Mouse (Mus musculus) hindbrain, embryonic 14.5 days (tissue): ENCODE results near the gene Tmem19. TPM values are rescaled to one million over a fixed set of nuclear protein-coding genes. Genes with fewer than 3 reads are reported as not detected.
A peak's percentile ranks its signal among the peaks of the same experiment; 100 is the strongest.

Source experiments
- ATAC-seq: fragments of 200-750 bp; cut with Nextera tagmentation; 2 replicates; pipeline ENCODE4 v1.8.0; 2017; ENCODE audit warnings: moderate number of reproducible peaks, mild to moderate bottlenecking, moderate TSS enrichment, moderate library complexity; ENCODE audit not compliant: low FRiP score
- DNase-seq: peaks from one replicate; pipeline ENCODE4 v3.0.0-alpha.2; 2015; ENCODE audit warnings: low spot score
- H3K27ac ChIP-seq: fragments of 300-500 bp; sonication (generic); 2 replicates; pipeline ENCODE4 v1.5.1; 2014; ENCODE audit warnings: mild to moderate bottlenecking, moderate library complexity
- H3K27me3 ChIP-seq: fragments of 300-500 bp; sonication (generic); 2 replicates; pipeline ENCODE4 v1.6.1; 2014; ENCODE audit warnings: mild to moderate bottlenecking, low read length, mixed read lengths; ENCODE audit not compliant: control insufficient read depth, insufficient read depth
- H3K36me3 ChIP-seq: fragments of 300-500 bp; sonication (generic); replicated peaks from 2 replicates; pipeline ENCODE4 v1.6.1; 2014; ENCODE audit not compliant: control insufficient read depth, insufficient read depth
- H3K4me1 ChIP-seq: fragments of 300-500 bp; sonication (generic); replicated peaks from 2 replicates; pipeline ENCODE4 v1.6.1; 2014; ENCODE audit warnings: antibody characterized with exemption, low read length, mixed read lengths; ENCODE audit not compliant: control insufficient read depth, insufficient read depth
- H3K4me2 ChIP-seq: fragments of 300-500 bp; sonication (generic); replicated peaks from 2 replicates; pipeline ENCODE4 v1.6.1; 2014; ENCODE audit warnings: mild to moderate bottlenecking, moderate library complexity
- H3K4me3 ChIP-seq: fragments of 300-500 bp; sonication (generic); replicated peaks from 2 replicates; pipeline ENCODE4 v1.5.1; 2014; ENCODE audit warnings: mild to moderate bottlenecking, low read length
- H3K9ac ChIP-seq: fragments of 300-500 bp; sonication (generic); 2 replicates; pipeline ENCODE4 v1.6.1; 2014
- H3K9me3 ChIP-seq: fragments of 300-500 bp; sonication (generic); 2 replicates; pipeline ENCODE4 v1.6.1; 2016; ENCODE audit warnings: low read length; ENCODE audit not compliant: control insufficient read depth
- WGBS: fragments of 180-500 bp; shearing (Covaris S2); extraction: QIAGEN DNeasy Blood & Tissue Kit; methylation state at CpG from one replicate; pipeline ENCODE4 v1.1.7; 2014; 5-methylcytosine and 5-hydroxymethylcytosine counted together
- polyA plus RNA-seq: library from polyadenylated mRNA; unstranded; fragments of >200 nt; fragmentation: Nextera tagmentation; extraction: Ambion mirVana; gene quantifications from 2 replicates; pipeline ENCODE4 v1.2.1, GENCODE M21; 2014

Gene Tmem19
- polyA plus RNA-seq, 1 experiment from 2014 or later, result 42.0 TPM

GRCm38 (mm10) chr10:115382846-115383643 lies 20.7 kb upstream of the Tmem19 start:
- Histone ChIP-seq H3K4me2 (peak overlapping the region; percentile 78), H3K36me3 (no peaks in the 10 kb centered on the region), H3K27me3 (no peaks in the 10 kb centered on the region), H3K9ac (peak overlapping the region; percentile 88), H3K27ac (peak overlapping the region; percentile 99), H3K9me3 (no peaks in the 10 kb centered on the region), H3K4me1 (peaks cover 27% of the 10 kb centered on the region), H3K4me3 (peak overlapping the region; percentile 89)
- DNase-seq (no peak), ATAC-seq (no peak)
- 8% methylated on average over 12 of the region's 12 CpGs for WGBS

GRCm38 (mm10) chr10:115381506-115382084 lies 19.3 kb upstream of the Tmem19 start:
- no peak overlapping the region for H3K9ac ChIP-seq
- no peak overlapping the region for H3K27ac ChIP-seq
- ATAC-seq (no peak), DNase-seq (no peak)
- peaks cover 15% of the 10 kb centered on the region for H3K4me1 ChIP-seq
- WGBS, result 79% methylated on average over 2 of the region's 2 CpGs
- H3K9me3 ChIP-seq, result no peaks in the 10 kb centered on the region
- H3K4me3 ChIP-seq, result no peak overlapping the region
- no peaks in the 10 kb centered on the region for H3K27me3 ChIP-seq
- H3K4me2 ChIP-seq, result no peak overlapping the region; the same call in 1 of the 2 replicates
- no peaks in the 10 kb centered on the region for H3K36me3 ChIP-seq

GRCm38 (mm10) chr10:115363151-115363550 lies 850 bp upstream of the Tmem19 start:
- Histone ChIP-seq H3K4me2 (peak overlapping the region; percentile 88), H3K9me3 (no peaks in the 10 kb centered on the region), H3K9ac (no peak overlapping the region), H3K4me1 (peaks cover 23% of the 10 kb centered on the region; the same call in 1 of the 2 replicates), H3K27ac (no peak overlapping the region), H3K27me3 (no peaks in the 10 kb centered on the region), H3K4me3 (peak overlapping the region; percentile 58), H3K36me3 (peaks cover 9% of the 10 kb centered on the region; the same call in 1 of the 2 replicates)
- 88% methylated on average over 4 of the region's 4 CpGs for WGBS
- DNase-seq (no peak), ATAC-seq (no peak)

GRCm38 (mm10) chr10:115362623-115362964 lies 293 bp upstream of the Tmem19 start:
- peak overlapping the region; percentile 75 for H3K9ac ChIP-seq
- no peaks in the 10 kb centered on the region for H3K27me3 ChIP-seq
- peak; percentile 26 for DNase-seq
- peak overlapping the region; percentile 58 for H3K4me3 ChIP-seq
- peak overlapping the region; percentile 90 for H3K27ac ChIP-seq
- H3K4me1 ChIP-seq, result peaks cover 23% of the 10 kb centered on the region; the same call in 1 of the 2 replicates
- H3K36me3 ChIP-seq, result peaks cover 12% of the 10 kb centered on the region; the same call in 1 of the 2 replicates
- H3K4me2 ChIP-seq, result peak overlapping the region; percentile 88
- no peaks in the 10 kb centered on the region for H3K9me3 ChIP-seq
- ATAC-seq, result no peak; the same call in 1 of the 2 replicates
- 7% methylated on average over 9 of the region's 9 CpGs for WGBS

- Histone ChIP-seq H3K4me1 (peaks cover 23% of the 10 kb centered on the region; the same call in 1 of the 2 replicates), H3K9ac (no peak overlapping the region), H3K36me3 (peaks cover 31% of the 10 kb centered on the region), H3K9me3 (no peaks in the 10 kb centered on the region), H3K4me2 (no peak overlapping the region), H3K27ac (no peak overlapping the region), H3K27me3 (no peaks in the 10 kb centered on the region), H3K4me3 (no peak overlapping the region)
- WGBS, result 92% methylated on average over 7 of the region's 7 CpGs
- DNase-seq (no peak), ATAC-seq (no peak)
Measured at GRCm38 (mm10) chr10:115359066-115359465, 3.2 kb downstream of the Tmem19 start.

DNA sequence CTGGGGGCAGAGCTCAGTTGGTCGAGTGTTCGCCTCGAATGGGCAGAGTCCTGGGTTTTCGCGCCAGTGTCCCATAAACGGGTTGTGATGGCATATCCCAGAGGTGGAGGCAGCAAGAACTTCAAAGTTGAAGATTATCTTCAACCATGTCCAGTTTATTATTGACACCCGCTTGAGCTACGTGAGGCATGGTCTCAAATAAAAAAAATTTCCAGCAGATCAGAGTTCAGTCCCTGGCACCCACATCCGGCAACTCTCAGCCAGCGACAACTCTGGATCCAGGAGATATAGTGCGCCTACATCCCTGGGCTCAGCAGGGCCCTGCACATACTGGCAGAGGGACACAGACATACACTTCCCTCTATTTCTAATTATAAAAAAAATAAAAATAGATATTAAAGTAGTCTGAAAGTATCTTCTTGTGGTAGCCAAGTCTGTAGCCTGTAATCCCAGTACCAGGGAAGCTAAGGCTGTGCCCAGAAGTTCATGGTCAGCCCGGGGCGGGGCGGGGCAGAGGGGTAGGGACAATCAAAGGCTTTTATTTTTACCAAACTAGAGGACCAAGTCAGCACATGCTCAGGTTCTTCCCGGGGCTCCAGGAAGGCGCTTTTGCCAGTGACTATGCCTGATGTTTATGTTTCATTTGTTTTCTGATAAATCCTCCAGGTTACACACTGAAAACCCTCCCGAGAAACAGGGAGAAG lies 3.9 kb downstream of the Tmem19 start:
- H3K4me3 ChIP-seq, result no peak overlapping the region
- no peaks in the 10 kb centered on the region for H3K9me3 ChIP-seq
- ATAC-seq (no peak), DNase-seq (no peak)
- no peak overlapping the region for H3K4me2 ChIP-seq
- 93% methylated on average over 17 of the region's 17 CpGs for WGBS
- no peak overlapping the region for H3K27ac ChIP-seq
- peaks cover 23% of the 10 kb centered on the region; the same call in 1 of the 2 replicates for H3K4me1 ChIP-seq
- no peak overlapping the region for H3K9ac ChIP-seq
- H3K27me3 ChIP-seq, result no peaks in the 10 kb centered on the region
- peaks cover 31% of the 10 kb centered on the region for H3K36me3 ChIP-seq

DNA sequence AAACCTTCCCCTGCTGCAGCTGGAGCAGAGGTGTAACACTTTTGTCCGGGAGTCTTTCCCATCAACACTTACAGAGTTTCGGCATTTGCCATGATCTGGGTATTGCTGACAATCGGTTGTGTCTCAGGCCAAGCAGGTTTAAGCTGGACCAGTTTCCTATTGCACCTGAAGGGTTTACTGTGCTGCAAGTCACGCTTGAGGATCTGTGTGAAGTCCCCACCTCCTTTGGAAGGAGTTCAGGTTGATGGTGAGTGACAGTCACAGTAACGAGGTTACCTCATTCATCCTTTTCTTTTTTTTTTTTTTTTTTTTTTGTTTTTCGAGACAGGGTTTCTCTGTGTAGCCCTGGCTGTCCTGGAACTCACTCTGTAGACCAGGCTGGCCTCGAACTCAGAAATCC lies 6.2 kb downstream of the Tmem19 start:
- ATAC-seq, result no peak
- 91% methylated on average over 6 of the region's 7 CpGs for WGBS
- Histone ChIP-seq H3K27me3 (no peaks in the 10 kb centered on the region), H3K27ac (no peak overlapping the region), H3K4me2 (no peak overlapping the region), H3K4me1 (peaks cover 13% of the 10 kb centered on the region; the same call in 1 of the 2 replicates), H3K36me3 (peaks cover 31% of the 10 kb centered on the region), H3K4me3 (no peak overlapping the region), H3K9ac (no peak overlapping the region), H3K9me3 (no peaks in the 10 kb centered on the region)
- DNase-seq, result no peak

- no peak overlapping the region for H3K9ac ChIP-seq
- H3K36me3 ChIP-seq, result peaks cover 31% of the 10 kb centered on the region
- ATAC-seq, result no peak
- DNase-seq, result no peak
- H3K27ac ChIP-seq, result no peak overlapping the region
- no peaks in the 10 kb centered on the region for H3K27me3 ChIP-seq
- no peak overlapping the region for H3K4me2 ChIP-seq
- WGBS, result 94% methylated on average over 6 of the region's 6 CpGs
- H3K4me3 ChIP-seq, result no peak overlapping the region
- no peaks in the 10 kb centered on the region for H3K9me3 ChIP-seq
- H3K4me1 ChIP-seq, result peaks cover 2% of the 10 kb centered on the region; the same call in 1 of the 2 replicates
Measured at GRCm38 (mm10) chr10:115355016-115355415, 7.3 kb downstream of the Tmem19 start.

DNA sequence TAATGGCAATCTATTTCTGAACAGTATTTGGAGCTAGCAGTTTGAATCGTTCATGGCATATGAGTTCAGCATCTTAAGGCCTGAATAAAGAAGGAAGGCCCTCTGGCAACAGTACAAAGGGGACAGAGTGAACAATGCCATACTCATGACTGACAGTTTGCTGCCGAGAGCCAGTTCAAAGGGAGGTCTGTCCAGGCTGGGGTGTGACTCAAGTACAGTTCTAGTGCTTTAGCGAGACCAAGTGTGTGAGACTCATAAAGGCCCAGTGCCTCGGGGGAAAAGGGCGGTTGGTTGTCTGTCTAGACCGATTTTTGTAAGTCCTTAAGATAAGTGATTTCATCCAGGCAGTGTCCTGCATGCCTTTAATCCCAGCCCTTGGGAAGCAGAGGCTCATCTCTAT lies 7.7 kb downstream of the Tmem19 start:
- H3K9me3 ChIP-seq, result no peaks in the 10 kb centered on the region
- ATAC-seq, result no peak
- H3K27ac ChIP-seq, result no peak overlapping the region
- no peak overlapping the region for H3K9ac ChIP-seq
- no peak overlapping the region for H3K4me3 ChIP-seq
- no peaks in the 10 kb centered on the region for H3K4me1 ChIP-seq
- no peak overlapping the region for H3K4me2 ChIP-seq
- peaks cover 31% of the 10 kb centered on the region for H3K36me3 ChIP-seq
- WGBS, result 51% methylated on average over 6 of the region's 6 CpGs
- no peaks in the 10 kb centered on the region for H3K27me3 ChIP-seq
- DNase-seq, result no peak
